Mouse (Mus musculus) CH12.LX (cell line): ENCODE data around the gene Ercc6. TPM values are rescaled to one million over a fixed set of nuclear protein-coding genes. Genes with fewer than 3 reads are reported as not detected.

ENCODE experiments used
- DNase-seq: peaks from one replicate; pipeline ENCODE4 v3.0.0-alpha.2; 2013; ENCODE audit errors: extremely low read depth
- H3K27ac ChIP-seq: 2 replicates; pipeline ENCODE4 v1.5.1; 2012; ENCODE audit warnings: low read depth, mild to moderate bottlenecking, control low read depth, moderate library complexity; ENCODE audit not compliant: insufficient read depth
- H3K27me3 ChIP-seq: replicated peaks from 2 replicates; pipeline ENCODE3; 2012; ENCODE audit warnings: inconsistent platforms
- H3K36me3 ChIP-seq, 2 experiments: replicated peaks in 1 of 2; 2 replicates each; pipeline versions ENCODE3 to v1.6.1; 2012; ENCODE audit warnings: inconsistent platforms in 1 of 2, low read length in 1 of 2, mild to moderate bottlenecking in 1 of 2, mixed read lengths in 1 of 2, moderate library complexity in 1 of 2; ENCODE audit not compliant: control insufficient read depth in 1 of 2, insufficient read depth in 1 of 2
- H3K4me1 ChIP-seq, 2 experiments: 2 replicates each; pipeline ENCODE4 v1.6.1; 2012; ENCODE audit warnings: inconsistent platforms in 1 of 2, moderate library complexity in 1 of 2; ENCODE audit not compliant: insufficient read depth in 2 of 2, control insufficient read depth in 1 of 2
- H3K4me2 ChIP-seq: 2 replicates; pipeline ENCODE4 v1.6.1; 2012; ENCODE audit warnings: low read depth, mild to moderate bottlenecking, control low read depth; ENCODE audit not compliant: poor library complexity, insufficient read depth, severe bottlenecking
- H3K4me3 ChIP-seq, 3 experiments: fragments of 150-350 bp in 1 of 3; sonication (generic) in 1 of 3; replicated peaks in 1 of 3; 2 replicates each; pipeline versions ENCODE3 to v1.5.1; 2011 to 2012; ENCODE audit warnings: low read depth in 2 of 3, low read length in 2 of 3, mild to moderate bottlenecking in 2 of 3, moderate library complexity in 2 of 3, control low read depth in 1 of 3, improper control_type of control experiment in 1 of 3, inconsistent platforms in 1 of 3, mixed read lengths in 1 of 3; ENCODE audit not compliant: poor library complexity in 1 of 3
- H3K79me2 ChIP-seq: replicated peaks from 2 replicates; pipeline ENCODE4 v1.6.1; 2012; ENCODE audit warnings: mild to moderate bottlenecking, moderate library complexity; ENCODE audit not compliant: control insufficient read depth, poor library complexity, insufficient read depth, severe bottlenecking; ENCODE audit errors: extremely low read depth
- H3K9ac ChIP-seq: 2 replicates; pipeline ENCODE4 v1.6.1; 2012; ENCODE audit warnings: low read depth, mild to moderate bottlenecking, control low read depth, moderate library complexity; ENCODE audit not compliant: insufficient read depth
- H3K9me3 ChIP-seq: replicated peaks from 2 replicates; pipeline ENCODE3; 2012; ENCODE audit warnings: low read length, inconsistent platforms, mixed read lengths
- BHLHE40 ChIP-seq: IDR thresholded peaks from 2 replicates; pipeline ENCODE4 v1.6.1; 2011; ENCODE audit warnings: mild to moderate bottlenecking, low read depth, low read length, improper control_type of control experiment
- CHD2 ChIP-seq: IDR thresholded peaks from 2 replicates; pipeline ENCODE4 v1.6.1; 2011; ENCODE audit warnings: low read length, improper control_type of control experiment
- CTCF ChIP-seq, 2 experiments: IDR thresholded peaks in 1 of 2; conservative IDR thresholded peaks in 1 of 2; 2 replicates each; pipeline ENCODE4 v1.5.1; 2011 to 2012; ENCODE audit warnings: low read depth in 2 of 2, low read length in 2 of 2, improper control_type of control experiment in 1 of 2, inconsistent platforms in 1 of 2, mild to moderate bottlenecking in 1 of 2, moderate library complexity in 1 of 2
- ELF1 ChIP-seq: IDR thresholded peaks from 2 replicates; pipeline ENCODE4 v1.6.1; 2014; ENCODE audit warnings: low read depth, mild to moderate bottlenecking, inconsistent platforms, low read length, improper control_type of control experiment
- ETS1 ChIP-seq: conservative IDR thresholded peaks from 2 replicates; pipeline ENCODE4 v1.6.1; 2012; ENCODE audit warnings: low read depth, mild to moderate bottlenecking, inconsistent platforms, low read length, improper control_type of control experiment, moderate library complexity
- GABPA ChIP-seq: IDR thresholded peaks from 2 replicates; pipeline ENCODE4 v1.6.1; 2012; ENCODE audit warnings: low read depth, low read length, improper control_type of control experiment, inconsistent platforms; ENCODE audit not compliant: insufficient replicate concordance
- HCFC1 ChIP-seq: IDR thresholded peaks from 2 replicates; pipeline ENCODE4 v1.6.1; 2012; ENCODE audit warnings: low read depth, mild to moderate bottlenecking, inconsistent platforms, low read length, improper control_type of control experiment
- IRF4 ChIP-seq: IDR thresholded peaks from 2 replicates; pipeline ENCODE4 v1.6.1; 2014; ENCODE audit warnings: low read depth, mild to moderate bottlenecking, inconsistent platforms, low read length, improper control_type of control experiment
- JUND ChIP-seq: conservative IDR thresholded peaks from 2 replicates; pipeline ENCODE4 v1.6.1; 2011; ENCODE audit warnings: low read depth, low read length, improper control_type of control experiment
- MAFK ChIP-seq: IDR thresholded peaks from 2 replicates; pipeline ENCODE4 v1.6.1; 2011; ENCODE audit warnings: low read length, improper control_type of control experiment; ENCODE audit not compliant: insufficient replicate concordance
- MAX ChIP-seq: IDR thresholded peaks from 2 replicates; pipeline ENCODE4 v1.6.1; 2011; ENCODE audit warnings: low read length, improper control_type of control experiment
- MEF2A ChIP-seq: IDR thresholded peaks from 2 replicates; pipeline ENCODE4 v1.6.1; 2014; ENCODE audit warnings: low read depth, mild to moderate bottlenecking, inconsistent platforms, low read length, improper control_type of control experiment, borderline replicate concordance
- NELFE ChIP-seq: IDR thresholded peaks from 2 replicates; pipeline ENCODE4 v1.6.1; 2011; ENCODE audit warnings: low read depth, low read length, improper control_type of control experiment
- PAX5 ChIP-seq: IDR thresholded peaks from 2 replicates; pipeline ENCODE4 v1.6.1; 2012; ENCODE audit warnings: low read length, inconsistent platforms, mixed read lengths
- POLR2A ChIP-seq: IDR thresholded peaks from 2 replicates; pipeline ENCODE4 v1.6.1; 2011; ENCODE audit warnings: low read depth, mild to moderate bottlenecking, improper control_type of control experiment, low read length
- RAD21 ChIP-seq: IDR thresholded peaks from 2 replicates; pipeline ENCODE4 v1.6.1; 2011; ENCODE audit warnings: low read depth, mild to moderate bottlenecking, low read length, improper control_type of control experiment, moderate library complexity
- RCOR1 ChIP-seq: conservative IDR thresholded peaks from 2 replicates; pipeline ENCODE4 v1.6.1; 2012; ENCODE audit warnings: low read depth, mild to moderate bottlenecking, inconsistent platforms, low read length, improper control_type of control experiment
- TBP ChIP-seq: conservative IDR thresholded peaks from 2 replicates; pipeline ENCODE4 v1.6.1; 2011; ENCODE audit warnings: low read depth, low read length, improper control_type of control experiment
- TCF12 ChIP-seq: IDR thresholded peaks from 2 replicates; pipeline ENCODE4 v1.6.1; 2014; ENCODE audit warnings: low read depth, mild to moderate bottlenecking, inconsistent platforms, low read length, improper control_type of control experiment
- USF2 ChIP-seq: conservative IDR thresholded peaks from 2 replicates; pipeline ENCODE4 v1.6.1; 2011; ENCODE audit warnings: low read depth, low read length, improper control_type of control experiment
- ZC3H11A ChIP-seq: IDR thresholded peaks from 2 replicates; pipeline ENCODE4 v1.6.1; 2012; ENCODE audit warnings: low read depth, mild to moderate bottlenecking, inconsistent platforms, low read length, improper control_type of control experiment
- ZKSCAN1 ChIP-seq: IDR thresholded peaks from 2 replicates; pipeline ENCODE4 v1.6.1; 2012; ENCODE audit warnings: low read depth, inconsistent platforms, low read length, improper control_type of control experiment, borderline replicate concordance
- ZMIZ1 ChIP-seq: IDR thresholded peaks from 2 replicates; pipeline ENCODE4 v1.6.1; 2012; ENCODE audit warnings: low read depth, mild to moderate bottlenecking, inconsistent platforms, low read length, improper control_type of control experiment
- ZNF384 ChIP-seq: IDR thresholded peaks from 2 replicates; pipeline ENCODE4 v1.6.1; 2012; ENCODE audit warnings: low read depth, low read length, improper control_type of control experiment, inconsistent platforms
- dilution Hi-C: fragments of 300-500 bp; cut with MboI; formaldehyde crosslinking; loops from 2 replicates; pipeline ENCODE4 v1.14.3; 2020; ENCODE audit warnings: low sequenced_read_pairs; ENCODE audit not compliant: extremely low pct_unique_long_range_greater_than_20kb, extremely low pct_ligation_motif_present
- in situ Hi-C: fragments of 300-500 bp; cut with MboI; formaldehyde crosslinking; loops from 3 replicates; pipeline ENCODE4 v1.14.3; 2019; ENCODE audit warnings: low sequenced_read_pairs, low pct_ligation_motif_present, low pct_unique_long_range_greater_than_20kb, mixed read lengths
- polyA plus RNA-seq: library from polyadenylated mRNA; unstranded; fragments of >175 nt; gene quantifications from 2 replicates; pipeline ENCODE4 v1.2.1, GENCODE M21; 2012; ENCODE audit warnings: low read depth; ENCODE audit not compliant: insufficient read length
- total RNA-seq, 2 experiments: library from RNA; depleted of rRNA; stranded (reverse); fragments of 300-350 nt in 1 of 2; fragments of >200 nt in 1 of 2; gene quantifications; 2 replicates each; pipeline ENCODE4 v1.2.3; 2012 to 2014

Gene Ercc6
- total and polyA plus RNA-seq, 3 experiments: 10.7 to 16.7 (median 15.3) TPM

DNA sequence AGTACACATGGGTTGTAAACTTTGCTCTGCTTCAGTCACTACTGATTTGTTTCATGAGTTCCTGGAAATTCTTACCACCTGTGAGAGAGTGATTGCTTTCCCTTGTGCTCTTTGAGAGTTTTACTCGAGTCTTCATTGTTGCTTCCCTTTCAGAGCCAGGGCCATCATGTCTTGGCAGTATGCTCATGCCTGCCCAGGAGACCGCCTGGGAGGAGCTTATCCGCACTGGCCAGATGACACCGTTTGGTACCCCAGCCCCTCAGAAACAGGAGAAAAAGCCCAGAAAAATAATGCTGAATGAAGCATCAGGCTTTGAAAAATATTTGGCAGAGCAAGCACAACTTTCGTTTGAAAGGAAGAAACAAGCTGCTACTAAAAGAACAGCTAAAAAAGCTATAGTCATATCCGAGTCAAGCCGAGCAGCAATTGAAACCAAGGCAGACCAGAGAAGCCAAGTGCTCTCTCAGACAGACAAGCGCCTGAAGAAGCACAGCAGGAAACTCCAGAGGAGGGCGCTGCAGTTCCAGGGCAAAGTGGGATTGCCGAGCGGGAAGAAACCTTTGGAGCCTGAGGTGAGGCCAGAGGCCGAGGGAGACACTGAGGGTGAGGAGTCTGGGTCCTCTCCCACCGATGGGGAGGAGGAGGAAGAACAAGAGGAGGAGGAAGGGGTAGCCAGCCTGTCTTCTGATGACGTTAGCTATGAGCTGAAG, 12.8 kb downstream of the Ercc6 start:
- in situ Hi-C loops: no loop called here
- H3K4me3 ChIP-seq: no peak overlapping the region
- dilution Hi-C loops: no loop called here
- no peaks in the 10 kb centered on the region for H3K79me2 ChIP-seq
- TF ChIP-seq USF2: no peak
- TF ChIP-seq ETS1: no peak
- no peak for TF ChIP-seq ZKSCAN1
- TF ChIP-seq ZNF384: no peak
- no peak for TF ChIP-seq ELF1
- no peak for TF ChIP-seq PAX5
- no peak for TF ChIP-seq BHLHE40
- TF ChIP-seq POLR2A: no peak
- TF ChIP-seq MAX: no peak
- TF ChIP-seq MAFK: no peak
- TF ChIP-seq IRF4: no peak
- no peak for TF ChIP-seq TBP
- no peak for TF ChIP-seq RCOR1
- no peak for TF ChIP-seq GABPA
- DNase-seq: no peak
- H3K4me2 ChIP-seq: no peak overlapping the region
- H3K36me3 ChIP-seq: peaks cover 30 to 84% of the 10 kb centered on the region in 2 experiments
- H3K27ac ChIP-seq: no peak overlapping the region
- no peak overlapping the region for H3K9ac ChIP-seq
- H3K27me3 ChIP-seq: no peaks in the 10 kb centered on the region
- no peaks in the 10 kb centered on the region for H3K9me3 ChIP-seq
- peaks cover 5 to 54% of the 10 kb centered on the region in 2 experiments for H3K4me1 ChIP-seq

DNA sequence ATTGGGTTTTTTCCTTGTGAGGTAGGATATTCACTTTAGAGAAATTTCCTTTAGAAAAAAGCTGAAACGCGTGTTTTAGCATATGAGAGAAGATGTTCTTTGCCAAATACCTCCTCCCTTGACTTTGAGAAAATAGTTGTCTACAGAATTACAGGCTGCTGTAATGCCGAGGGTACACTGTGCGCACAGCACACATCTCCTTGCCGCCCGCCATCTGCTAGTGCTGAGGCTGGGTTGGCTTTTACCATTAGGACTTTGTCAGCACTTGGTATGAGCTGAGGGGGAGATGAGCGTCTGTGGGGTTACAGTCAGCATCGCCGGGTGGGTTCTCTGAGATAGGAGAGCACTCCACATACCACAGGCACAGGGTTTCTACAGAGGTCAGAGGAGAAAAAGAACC, 13.9 kb downstream of the Ercc6 start:
- peaks cover 28 to 81% of the 10 kb centered on the region in 2 experiments for H3K36me3 ChIP-seq
- in situ Hi-C loops: no loop called here

More for the DNA sequence above, 13.9 kb downstream of the Ercc6 start:
- Histone ChIP-seq H3K9me3 (no peaks in the 10 kb centered on the region), H3K4me1 (peaks cover 3 to 54% of the 10 kb centered on the region in 2 experiments), H3K27me3 (no peaks in the 10 kb centered on the region), H3K27ac (no peak overlapping the region), H3K79me2 (no peaks in the 10 kb centered on the region), H3K4me2 (no peak overlapping the region), H3K9ac (no peak overlapping the region), H3K4me3 (no peak overlapping the region)
- no peak for DNase-seq
- TF ChIP-seq TCF12 (no peak), TBP (no peak), NELFE (no peak), MEF2A (no peak), CHD2 (no peak), HCFC1 (no peak), IRF4 (no peak), RCOR1 (no peak), MAX (no peak), BHLHE40 (no peak), MAFK (no peak), RAD21 (no peak), ZC3H11A (no peak), JUND (no peak), CTCF (conservative IDR thresholded peaks at IDR 0.05 in 1 of 2, IDR thresholded peaks at IDR 0.05 in 1 of 2; ENCODE audit: low read depth in 2 of 2, low read length in 2 of 2) (no peak), ZMIZ1 (no peak)
- dilution Hi-C loops: no loop called here
